Mouse (Mus musculus) lung, postnatal 10 days (tissue): ENCODE measurements at regions not wholly inside any gene's neighbourhood (a gene's known extent, or its start where the extent isn't known, plus 50 kb on each side); places are given as distances from the start of the nearest gene placed in this dataset.

ENCODE experiments used
- DNase-seq: peaks from one replicate; pipeline ENCODE4 v3.0.0; 2021

DNA sequence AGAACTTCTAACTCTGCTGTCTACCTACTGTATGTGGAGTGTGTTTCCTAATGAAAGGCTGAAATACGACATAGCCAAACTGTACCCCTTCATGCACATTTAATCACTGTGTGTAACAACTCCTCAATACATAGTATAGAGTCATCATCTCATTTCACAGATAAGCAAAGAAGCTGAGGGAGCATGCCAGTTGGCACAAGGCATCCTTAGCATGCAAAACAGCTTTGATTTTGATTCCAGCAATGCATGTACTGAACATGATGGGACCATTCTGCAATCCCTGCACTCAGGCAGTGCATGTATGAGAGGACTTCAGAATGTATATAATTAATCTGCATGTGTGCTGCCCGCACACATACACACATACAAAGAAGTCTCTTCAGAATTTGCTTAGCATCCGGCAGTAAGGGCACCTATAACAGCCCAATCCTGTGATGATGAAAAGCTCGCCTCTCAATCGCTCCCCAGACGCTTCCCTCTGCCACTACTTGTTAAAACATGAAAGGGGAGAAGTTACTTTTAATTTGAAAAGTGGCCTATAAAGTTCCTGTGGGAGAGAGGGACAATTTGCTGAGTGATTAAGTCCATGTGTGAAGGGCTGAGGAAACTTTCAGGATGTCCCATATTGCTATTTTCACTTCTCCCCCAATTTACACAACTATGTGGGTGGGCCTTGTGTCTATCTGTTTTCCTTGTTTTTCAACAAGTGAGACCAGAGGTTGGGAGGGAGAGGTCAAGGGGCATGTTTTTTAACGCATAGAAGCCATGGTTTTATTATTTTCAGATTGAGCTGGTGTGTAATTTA lies 569.0 kb upstream of the Intu start:
- no peak for DNase-seq

DNA sequence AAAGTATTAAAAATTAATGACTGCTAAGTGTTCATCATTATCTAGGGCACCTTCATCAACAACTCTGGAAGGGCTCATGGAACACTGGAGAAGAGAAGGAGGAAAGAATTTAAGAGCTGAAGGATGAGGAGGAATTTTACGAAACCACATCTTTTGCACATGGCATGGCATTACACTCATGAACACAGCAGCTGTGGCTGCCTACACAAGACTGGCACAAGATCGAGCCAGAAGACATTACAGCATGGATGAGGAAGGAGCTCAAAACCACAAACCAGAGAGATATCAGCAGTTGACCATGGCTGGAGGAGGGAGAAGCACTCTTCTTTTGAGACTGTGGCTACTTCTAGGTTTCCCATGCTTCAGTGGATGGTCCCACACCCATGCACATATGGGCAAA lies 565.7 kb upstream of the Intu start:
- DNase-seq = no peak

DNA sequence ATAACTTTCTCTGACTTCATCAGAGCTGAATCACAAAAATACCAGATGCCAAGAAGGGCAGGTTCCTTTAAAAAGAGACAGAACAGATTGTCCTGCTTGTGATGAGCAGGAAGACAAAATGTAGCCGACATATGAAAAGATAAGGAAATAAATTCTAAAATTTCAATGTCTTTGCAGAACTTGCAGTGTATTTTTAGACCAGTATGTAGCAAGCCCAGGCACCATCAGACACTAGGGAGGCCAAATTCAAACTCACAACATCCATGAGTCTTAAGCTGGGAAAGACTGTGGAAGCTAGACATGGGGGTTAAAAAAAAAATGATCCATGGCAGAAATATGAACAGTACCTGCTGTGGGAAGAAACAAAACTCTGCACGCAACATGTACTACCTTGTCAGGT lies 564.7 kb upstream of the Intu start:
- DNase-seq = no peak

DNA sequence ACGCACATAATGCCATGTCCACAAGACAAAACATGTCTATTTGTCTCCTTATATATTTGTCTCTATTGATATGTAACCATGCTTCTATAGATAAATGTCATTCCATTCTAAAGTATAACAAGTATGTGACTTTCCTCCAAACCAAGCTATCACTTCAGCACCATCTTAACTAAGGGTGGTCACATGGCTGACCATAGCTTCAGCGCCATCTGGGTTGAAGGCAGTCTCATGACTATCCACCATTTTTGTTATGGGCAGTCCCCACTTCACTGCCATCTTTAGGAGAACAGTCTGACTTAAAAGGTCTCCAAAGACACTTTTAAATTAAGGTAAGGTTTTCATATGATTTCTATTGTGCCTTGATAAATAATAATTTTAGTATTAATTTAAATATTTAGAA lies 554.1 kb upstream of the Intu start:
- DNase-seq = no peak

DNA sequence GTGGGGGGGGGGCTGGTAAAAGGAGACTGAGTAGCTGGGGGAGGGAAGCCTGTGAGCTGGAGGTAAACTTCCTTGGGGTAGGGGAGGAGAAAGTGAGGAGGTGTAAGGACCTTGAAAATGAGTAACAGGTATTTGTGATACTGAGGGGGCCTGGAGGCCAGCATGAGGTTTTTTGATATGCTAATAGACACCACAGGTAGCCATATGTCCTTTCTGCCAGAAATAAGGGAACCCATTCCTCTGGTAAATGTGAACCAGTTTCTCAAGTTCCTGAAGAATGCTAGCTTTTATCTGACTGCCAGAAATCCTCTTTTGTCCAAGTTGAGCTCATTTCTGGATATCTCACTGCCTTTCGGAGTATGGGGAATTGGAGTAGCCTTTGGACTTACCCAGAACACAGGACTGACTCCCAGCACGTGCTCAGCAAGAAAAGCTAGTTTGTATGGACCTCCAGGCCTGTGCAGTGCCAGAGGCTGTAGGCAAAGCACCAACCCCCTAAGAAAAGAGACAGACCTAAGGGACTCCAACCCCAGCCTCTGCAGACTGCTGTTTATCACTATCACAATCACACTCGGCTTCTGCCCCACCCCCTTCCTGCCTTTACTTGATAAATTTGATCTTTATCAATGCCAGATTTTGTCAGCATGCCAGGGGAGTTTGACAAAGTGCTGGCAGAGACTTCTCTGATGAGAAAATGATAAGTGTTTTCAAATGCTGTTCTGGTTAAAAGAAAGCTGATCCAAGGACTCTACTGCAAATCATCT lies 552.0 kb upstream of the Intu start:
- DNase-seq = peak; percentile 14

DNA sequence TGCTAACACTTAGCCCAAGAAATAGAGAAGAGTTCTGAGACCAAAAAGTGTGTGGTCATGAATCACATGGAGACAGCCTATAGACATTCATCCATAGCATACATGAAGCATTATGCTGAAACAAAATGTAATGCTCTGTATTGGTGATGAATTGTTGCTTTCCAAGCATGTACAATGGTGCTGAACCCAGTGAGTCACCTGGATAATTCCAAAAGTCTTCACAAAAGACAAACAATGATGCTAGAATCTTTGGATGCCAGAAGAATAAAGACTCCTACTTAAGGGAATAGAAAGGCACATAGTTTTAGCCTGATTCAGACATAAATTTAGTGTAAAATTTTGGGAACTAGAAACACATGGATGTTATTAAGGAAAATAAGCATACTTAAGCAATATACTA lies 548.4 kb upstream of the Intu start:
- no peak for DNase-seq

DNA sequence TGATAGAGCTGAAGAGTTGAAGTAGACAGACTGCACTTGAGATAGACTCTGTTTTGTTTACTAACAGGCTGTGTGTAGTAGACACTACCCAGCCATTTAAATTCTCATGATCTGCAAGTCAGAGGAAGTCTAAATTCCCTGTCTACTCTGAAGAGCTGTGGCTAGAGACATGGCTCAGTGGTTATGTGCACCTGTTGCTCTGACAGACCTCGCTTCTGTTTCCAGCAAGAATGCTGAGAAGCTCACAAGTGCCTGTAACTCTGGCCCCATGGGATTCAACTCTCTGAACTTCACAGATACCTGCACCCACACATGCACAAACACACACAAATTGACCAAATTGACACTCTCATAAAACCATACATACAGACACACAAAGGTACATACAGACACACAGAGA lies 543.4 kb upstream of the Intu start:
- DNase-seq = no peak

DNA sequence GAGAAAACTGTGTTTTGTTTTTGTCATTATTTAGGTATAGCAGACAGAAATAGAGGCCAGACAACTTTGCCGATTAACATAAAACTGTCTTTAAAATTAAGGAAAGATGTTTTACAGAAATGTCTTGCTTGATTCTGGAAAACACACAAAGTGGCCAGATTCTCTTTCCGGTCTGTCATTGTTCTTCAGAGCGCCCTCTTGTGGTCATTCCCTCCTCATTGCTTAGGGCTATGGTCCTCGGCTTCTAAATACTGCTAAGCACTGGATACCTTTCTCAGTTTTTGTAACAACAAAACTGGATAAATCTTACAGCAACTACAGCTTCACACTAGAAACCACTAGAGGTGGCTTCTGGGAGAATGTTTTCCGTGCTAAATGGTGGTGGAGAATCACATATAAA lies 532.5 kb upstream of the Intu start:
- peak; percentile 64 for DNase-seq

DNA sequence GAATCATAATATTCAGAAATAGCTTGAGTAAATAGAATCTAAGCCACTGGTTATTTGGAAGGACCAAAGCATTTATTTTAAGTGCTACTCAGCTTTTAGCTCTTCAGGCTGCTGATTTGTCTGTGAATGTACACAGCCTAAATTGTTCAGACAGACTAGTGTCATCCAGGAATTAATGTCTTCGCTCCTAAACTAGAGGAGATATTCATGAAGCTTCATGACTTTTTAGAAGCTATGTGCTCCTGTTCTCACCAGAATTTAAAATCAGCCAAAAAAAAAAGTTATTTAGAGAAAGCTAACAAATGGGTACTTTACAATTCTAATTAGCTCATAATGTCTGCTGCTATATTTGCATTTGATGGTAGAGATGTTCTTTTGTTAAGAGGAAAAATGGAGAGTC lies 531.2 kb upstream of the Intu start:
- DNase-seq = no peak

DNA sequence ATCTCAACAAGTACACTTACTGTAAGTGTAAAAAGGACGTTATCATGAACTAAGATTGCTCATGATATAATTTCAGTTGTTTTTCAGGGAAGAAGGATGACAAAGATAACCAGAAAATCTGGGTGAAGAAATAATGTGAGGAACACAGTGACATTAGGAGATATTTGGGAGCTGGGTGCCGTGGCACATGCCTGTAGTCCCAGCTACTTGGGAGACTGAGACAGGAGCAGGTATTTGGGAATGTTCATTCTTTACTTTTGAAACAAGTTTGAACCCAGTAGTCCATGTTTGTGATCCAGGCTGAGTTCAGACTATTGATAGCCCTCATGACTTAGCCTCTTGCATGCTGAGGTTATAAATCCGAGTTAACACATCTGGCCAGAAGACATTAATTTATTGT lies 528.2 kb upstream of the Intu start:
- DNase-seq = no peak

DNA sequence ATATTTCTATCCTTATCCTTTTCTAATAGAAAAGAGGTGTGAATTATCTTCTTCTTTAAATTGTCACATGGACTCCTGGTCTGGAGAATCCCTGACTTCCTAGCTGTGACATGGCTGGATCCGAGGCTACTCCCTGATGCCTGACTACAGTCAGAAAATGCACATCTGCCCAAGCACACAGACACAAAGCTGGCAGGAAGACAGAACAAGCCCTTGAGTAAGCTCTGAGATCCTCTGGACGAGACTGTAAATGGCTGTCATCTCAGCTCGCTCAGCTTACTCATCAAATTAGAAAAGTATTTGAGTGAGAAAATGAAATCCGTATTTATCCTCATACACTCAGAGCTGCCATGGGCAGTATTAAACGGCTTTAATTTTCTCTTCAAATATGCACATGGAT lies 521.0 kb upstream of the Intu start:
- DNase-seq = no peak

DNA sequence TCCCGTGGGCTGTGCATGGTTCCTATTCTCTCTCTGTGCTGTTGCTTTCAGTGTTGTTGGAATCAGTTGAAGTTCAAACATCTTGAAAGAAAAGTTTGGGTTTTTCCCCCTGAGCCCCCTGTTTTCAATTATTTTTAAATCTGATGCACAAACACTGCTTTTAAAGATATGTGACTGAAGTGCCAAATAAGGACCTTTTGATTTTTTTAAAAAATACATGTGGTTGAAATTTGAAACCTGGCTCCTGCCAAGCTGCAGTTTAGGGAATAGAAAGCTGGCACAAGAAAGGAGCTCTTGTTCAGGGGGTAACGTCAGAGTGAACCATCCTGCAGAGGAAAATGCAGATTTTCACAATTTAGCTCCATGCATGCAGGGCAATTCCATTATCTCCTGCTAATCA lies 509.4 kb upstream of the Intu start:
- DNase-seq = no peak

DNA sequence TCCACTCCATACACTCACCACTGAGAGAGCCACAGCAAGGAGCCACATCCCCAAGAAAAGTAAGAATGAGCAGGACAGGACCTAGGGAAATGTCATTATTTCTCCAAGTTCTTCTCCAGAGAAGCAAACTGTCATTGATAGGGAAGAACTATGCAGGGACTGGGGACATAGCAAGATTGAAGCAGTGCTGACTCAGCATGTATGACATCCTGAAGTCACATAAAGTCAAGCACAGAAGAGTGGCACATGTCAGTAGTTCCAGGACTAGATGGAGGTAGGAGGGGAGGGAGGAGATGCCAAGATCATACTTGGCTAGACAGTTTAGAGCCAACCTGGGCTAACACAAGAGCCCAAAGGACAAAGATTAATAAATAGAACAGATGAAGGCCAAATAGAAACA lies 503.4 kb upstream of the Intu start:
- no peak for DNase-seq

DNA sequence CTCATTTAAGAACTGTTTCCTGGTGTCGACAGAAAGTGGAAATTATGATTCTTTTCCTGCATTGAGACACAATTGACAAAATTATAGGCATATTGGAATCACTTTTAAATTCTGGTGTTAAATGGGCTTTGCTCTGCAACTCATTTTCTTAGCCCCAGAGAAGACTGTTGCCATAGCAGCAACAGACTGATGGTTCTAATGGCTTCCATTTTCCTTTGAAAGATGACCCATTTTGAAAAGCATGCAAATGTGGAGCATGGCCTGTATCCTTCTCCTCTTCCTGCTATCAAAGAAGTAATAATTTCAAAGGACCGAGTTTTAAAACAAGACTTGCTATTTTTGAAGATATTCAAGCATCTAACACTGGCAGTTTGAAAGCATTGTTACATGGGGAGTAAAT lies 494.9 kb upstream of the Intu start:
- no peak for DNase-seq

DNA sequence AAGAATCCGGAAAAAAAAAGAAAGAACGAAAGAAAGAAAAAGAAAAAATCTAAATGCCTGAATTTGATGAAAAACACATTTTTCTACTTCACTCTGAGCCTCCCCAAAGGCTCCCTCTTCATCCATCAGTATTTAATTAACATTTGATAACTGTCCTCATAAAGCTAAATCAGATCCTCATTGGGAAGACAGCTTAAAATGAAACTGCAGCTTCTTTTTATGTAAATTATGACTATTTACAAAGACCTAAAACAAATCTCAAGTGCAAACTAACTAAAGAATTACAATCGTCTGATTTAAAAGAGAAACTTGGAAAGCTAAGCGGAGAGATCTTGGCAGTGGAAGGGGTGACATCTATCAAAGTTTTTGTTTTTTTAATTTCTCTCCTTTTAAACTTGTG lies 481.4 kb upstream of the Intu start:
- DNase-seq = no peak

DNA sequence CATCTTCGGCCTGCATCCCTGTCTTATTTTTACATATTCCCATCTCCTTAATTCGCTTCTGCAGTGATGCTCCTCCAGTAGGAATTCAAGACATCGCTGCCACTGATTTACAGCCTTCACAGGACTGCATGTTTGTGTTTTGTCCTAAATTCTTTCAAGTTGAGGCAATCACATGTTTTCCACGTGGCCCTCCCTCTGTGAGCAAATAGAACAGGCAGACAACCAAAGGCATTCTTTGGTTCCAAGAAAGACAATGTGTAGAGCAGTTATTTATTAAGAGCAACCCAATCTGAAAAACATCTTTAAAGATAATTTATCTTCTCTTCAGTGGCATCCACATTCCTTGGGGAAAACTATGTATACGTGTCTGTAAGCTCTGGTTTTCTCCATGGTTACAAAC lies 472.8 kb upstream of the Intu start:
- peak; percentile 25 for DNase-seq

DNA sequence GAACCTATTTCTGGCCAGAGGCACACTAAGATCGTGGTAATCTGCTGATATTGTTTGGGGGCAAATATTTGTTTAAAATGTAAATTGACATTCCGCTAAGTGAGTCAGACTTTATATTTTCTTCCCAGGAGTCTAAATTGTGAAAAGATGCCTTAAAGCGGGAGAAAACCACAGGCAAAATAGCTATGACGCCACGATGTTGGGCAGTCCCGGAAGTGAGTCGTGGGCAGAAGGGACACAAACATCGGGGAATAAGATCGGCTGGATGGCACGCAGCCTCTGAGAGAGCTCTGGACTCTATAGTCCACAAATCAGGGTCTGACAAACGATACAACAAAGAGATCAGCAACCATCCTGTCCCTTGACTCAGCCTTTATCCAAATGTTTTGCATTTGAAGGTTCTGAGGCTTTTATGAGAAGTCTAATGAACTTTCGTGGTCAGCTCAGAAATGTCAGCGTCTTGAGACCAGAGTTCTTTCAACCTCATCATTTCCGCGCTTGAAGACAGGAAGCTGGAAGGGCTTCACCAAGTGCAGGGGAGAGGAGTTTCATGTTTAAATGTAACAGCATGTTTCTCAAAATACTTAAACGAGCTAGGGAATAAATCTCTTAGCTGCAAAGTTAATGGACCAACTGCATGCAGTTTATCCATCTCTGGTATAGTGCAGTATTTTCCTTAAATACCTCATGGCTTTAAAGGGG lies 472.2 kb upstream of the Intu start:
- DNase-seq = peak; percentile 13

DNA sequence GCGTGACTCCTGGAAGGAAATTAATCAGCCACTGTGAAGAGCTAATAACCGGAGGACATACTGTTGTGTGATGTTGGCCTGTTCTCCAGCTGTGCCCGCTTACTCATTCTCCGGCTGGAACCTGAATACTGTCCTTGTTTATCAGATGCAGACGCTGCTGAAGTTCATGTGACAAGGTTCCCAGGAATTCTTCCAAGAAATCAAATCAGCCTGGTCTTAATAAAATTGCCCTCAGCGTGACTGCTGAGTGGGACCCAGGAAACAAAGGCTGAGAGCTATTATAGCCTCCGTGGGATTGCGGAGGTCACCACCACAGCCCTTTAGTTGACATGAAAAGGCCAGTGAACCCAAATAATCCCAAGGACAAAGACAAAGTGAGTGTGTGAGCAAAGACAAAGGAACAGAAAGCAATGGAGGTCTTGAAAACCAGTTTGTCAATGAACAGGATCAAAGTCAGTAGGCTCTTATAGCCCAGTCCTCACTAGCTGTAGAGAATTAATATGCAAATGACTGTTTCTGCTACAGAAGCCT lies 460.9 kb upstream of the Intu start:
- DNase-seq = no peak

DNA sequence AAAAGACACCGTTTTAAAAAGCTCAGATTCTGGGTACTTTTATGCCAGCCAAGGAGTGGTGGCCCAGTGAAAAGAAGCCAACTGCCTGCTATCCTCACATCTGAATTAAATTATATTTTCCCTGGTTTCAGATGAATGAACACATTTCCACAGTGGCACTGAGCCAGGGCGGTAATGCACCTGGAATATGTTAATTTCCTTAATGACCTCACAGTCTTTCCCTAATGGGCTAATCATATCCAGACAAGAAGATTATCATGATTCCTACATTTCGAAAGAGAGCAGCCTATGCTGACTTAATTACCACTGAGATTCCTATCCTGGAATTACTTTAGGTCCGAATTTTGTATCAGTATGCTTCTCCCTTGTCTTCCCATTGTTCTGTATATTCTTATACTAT lies 454.3 kb upstream of the Intu start:
- no peak for DNase-seq

DNA sequence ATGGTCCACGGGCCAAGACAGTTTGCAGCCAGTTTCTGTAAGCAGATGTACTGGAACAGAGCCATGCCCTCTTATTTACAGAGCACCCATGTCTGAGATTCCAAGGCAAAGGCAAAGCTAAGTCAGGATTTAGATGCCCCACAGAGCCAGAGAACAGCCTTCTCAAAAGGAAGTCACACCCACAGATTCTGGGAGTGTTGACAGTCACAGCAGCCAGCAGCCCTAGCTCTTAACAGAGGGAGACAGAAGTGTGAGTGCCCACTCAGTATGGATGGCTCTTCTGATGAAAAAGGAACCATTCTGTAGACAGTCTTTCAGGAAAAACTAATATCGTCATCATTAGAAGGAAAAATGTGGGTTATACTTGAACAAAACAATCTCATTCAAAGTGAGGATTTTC lies 446.0 kb upstream of the Intu start:
- DNase-seq = no peak

DNA sequence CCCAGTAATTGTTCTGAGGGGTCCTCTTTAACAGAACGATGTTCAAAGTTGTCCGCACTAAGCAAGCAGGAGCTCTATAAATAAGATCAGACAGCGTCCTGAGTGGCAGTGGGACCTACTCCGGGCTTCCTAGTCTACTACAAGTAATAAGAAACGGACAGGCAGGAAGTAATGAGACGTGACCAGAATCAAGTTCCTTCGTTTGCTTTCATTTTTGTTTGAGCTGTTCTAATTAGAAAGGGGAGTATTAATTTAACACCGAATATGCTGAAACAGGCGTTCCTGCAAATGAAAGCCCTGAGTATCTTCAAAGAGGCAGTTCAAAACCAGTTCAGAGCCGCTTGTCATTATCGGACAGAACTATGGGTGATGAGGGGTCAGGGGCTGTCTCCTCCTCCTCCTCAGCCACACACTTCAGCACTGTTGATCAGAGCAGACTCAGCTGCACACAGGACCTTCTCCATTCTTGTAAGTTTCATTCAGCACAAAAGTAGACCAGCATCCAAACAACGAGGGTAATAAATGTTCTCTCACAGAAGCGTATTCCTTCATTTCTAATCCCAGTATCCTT lies 439.2 kb upstream of the Intu start:
- DNase-seq = no peak

DNA sequence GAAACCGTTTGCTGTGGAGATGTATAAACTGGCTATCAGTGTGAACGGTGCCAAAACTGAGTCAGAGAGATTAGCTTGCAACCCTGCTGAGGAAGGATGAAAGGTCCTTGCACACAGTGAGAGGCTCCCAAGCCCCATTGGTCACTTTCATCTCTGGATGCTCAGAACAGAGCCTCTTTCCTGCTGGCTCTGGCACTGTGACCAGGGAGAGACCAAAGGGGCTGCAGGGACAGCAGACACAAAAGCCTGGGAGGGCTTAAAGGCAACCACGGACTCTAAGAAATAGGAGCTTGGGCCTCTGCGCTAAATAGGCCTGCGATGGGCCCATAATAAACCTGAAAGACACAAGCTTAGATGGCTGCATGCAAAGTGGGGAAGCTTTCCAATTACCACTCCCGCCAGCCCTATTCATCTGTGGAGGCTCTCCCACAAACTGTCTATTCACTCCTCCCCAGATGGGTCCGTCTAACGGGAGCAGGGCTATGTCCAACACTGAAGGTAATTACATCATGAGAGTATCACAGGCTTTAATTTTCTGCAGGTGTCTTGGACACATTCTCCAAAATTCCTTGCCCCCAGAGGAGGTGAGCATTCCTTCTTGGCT lies 438.2 kb upstream of the Intu start:
- no peak for DNase-seq

DNA sequence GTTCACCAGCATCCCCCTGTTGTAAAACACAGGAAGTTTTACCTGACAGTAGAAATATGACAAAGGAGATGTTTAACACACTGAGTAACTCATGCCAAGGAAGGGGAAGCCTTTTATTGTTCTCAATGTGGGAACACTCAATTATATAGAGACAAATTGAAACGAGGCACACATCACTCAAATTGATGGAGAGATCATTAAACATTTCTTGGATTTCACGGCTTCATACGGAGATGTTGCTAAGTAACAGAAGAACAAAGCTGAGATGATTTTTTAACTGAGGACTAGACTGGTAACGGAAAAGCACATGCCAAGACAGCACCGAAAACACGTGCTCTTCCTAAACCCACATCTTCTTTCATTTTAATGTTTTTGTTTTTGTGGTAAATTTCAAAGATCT lies 437.0 kb upstream of the Intu start:
- DNase-seq = no peak
